Mouse (Mus musculus) erythroblast, embryonic 14.5 days (primary cell): Measurements from ENCODE around the gene Nfkbid.

Experiments used
- GATA1 ChIP-seq: IDR thresholded peaks from 2 replicates; pipeline ENCODE4 v1.6.1; 2012; ENCODE audit warnings: low read length, inconsistent platforms, mixed read lengths
- TAL1 ChIP-seq: IDR thresholded peaks from 3 replicates; pipeline ENCODE4 v1.6.1; 2012; ENCODE audit warnings: low read length, inconsistent platforms, mixed read lengths

DNA sequence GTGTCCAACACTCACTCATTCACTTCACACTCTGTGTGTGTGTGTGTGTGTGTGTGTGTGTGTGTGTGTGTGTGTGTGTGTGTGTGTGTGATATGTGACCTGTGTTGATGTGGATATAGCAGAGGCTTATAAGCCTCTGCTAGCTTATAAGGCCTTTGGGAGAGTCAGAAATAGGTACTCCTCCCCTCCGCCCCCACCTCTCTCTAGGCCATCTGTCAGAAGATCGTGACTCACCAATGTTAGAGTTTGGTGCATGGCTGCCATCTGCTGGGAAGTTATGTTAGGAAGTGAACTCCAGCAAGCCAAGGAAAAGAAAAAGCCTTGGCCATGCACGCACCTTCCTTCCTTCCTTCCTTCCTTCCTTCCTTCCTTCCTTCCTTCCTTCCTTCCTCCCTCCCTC is 10.3 kb downstream of the Nfkbid start:
- TF ChIP-seq GATA1 = no peak
- TF ChIP-seq TAL1 = no peak
